Mouse (Mus musculus) cerebellum, adult 9-10 months (tissue): ENCODE data around the gene Hspa1l.
A peak's percentile ranks its signal among the peaks of the same experiment; 100 is the strongest.
"Not testable (repeated sequence)": the region's sequence is repeated elsewhere in the genome, so short reads cannot be mapped to it uniquely, and the experiment has no call there.

Experiments
- DNase-seq: peaks from one replicate; pipeline ENCODE4 v3.0.0; 2022

Hspa1l gene

GRCm38 (mm10) chr17:35005902-35006301 is 33.4 kb downstream of the Hspa1l start:
- not testable (repeated sequence) for DNase-seq

GRCm38 (mm10) chr17:35007387-35007991 is 35.0 kb downstream of the Hspa1l start:
- no peak for DNase-seq

- peak; percentile 91 for DNase-seq
These were observed 37.1 kb downstream of the Hspa1l start for GRCm38 (mm10) chr17:35009586-35009985.

- no peak for DNase-seq
These were observed 38.9 kb downstream of the Hspa1l start for GRCm38 (mm10) chr17:35011440-35011839.

GRCm38 (mm10) chr17:35012430-35012829 is 39.9 kb downstream of the Hspa1l start:
- no peak for DNase-seq

- no peak for DNase-seq
These were observed 40.7 kb downstream of the Hspa1l start for GRCm38 (mm10) chr17:35013221-35013620.

GRCm38 (mm10) chr17:35015296-35015695 is 42.8 kb downstream of the Hspa1l start:
- peak; percentile 39 for DNase-seq

GRCm38 (mm10) chr17:35016376-35016775 is 43.9 kb downstream of the Hspa1l start, which contains the start of gene Vwa7:
TSS of gene Vwa7 (plus strand) at chr17:35016579.
- DNase-seq = peak; percentile 82

GRCm38 (mm10) chr17:35016791-35017705 is 44.5 kb downstream of the Hspa1l start:
- peak; percentile 51 for DNase-seq

- DNase-seq = peak; percentile 45
These were observed 45.2 kb downstream of the Hspa1l start for GRCm38 (mm10) chr17:35017706-35018030.

- no peak for DNase-seq
These were observed 45.7 kb downstream of the Hspa1l start for GRCm38 (mm10) chr17:35018171-35018570.

GRCm38 (mm10) chr17:35019894-35020293 is 47.4 kb downstream of the Hspa1l start:
- DNase-seq = no peak

GRCm38 (mm10) chr17:35020551-35020950 is 48.0 kb downstream of the Hspa1l start:
- peak; percentile 43 for DNase-seq

- peak; percentile 92 for DNase-seq
These were observed 48.8 kb downstream of the Hspa1l start for GRCm38 (mm10) chr17:35021163-35021808.

- DNase-seq = no peak
These were observed 49.5 kb downstream of the Hspa1l start for GRCm38 (mm10) chr17:35021842-35022477.

- DNase-seq = no peak
These were observed 50.1 kb downstream of the Hspa1l start for GRCm38 (mm10) chr17:35022541-35023060.

- DNase-seq = no peak
These were observed 50.7 kb downstream of the Hspa1l start for GRCm38 (mm10) chr17:35023221-35023620.

- DNase-seq = no peak
These were observed 51.3 kb downstream of the Hspa1l start for GRCm38 (mm10) chr17:35023756-35024155.

- no peak for DNase-seq
These were observed 51.8 kb downstream of the Hspa1l start for GRCm38 (mm10) chr17:35024261-35024660.

GRCm38 (mm10) chr17:35024691-35025488 is 52.4 kb downstream of the Hspa1l start:
- DNase-seq = no peak

GRCm38 (mm10) chr17:35026206-35026605 is 53.7 kb downstream of the Hspa1l start:
- DNase-seq = no peak
